Mouse (Mus musculus) hindbrain, embryonic 15.5 days (tissue): ENCODE results near the gene Tmem151b. TPM values are rescaled to one million over a fixed set of nuclear protein-coding genes. Genes with fewer than 3 reads are reported as not detected.

Experiments used
- ATAC-seq: fragments of 200-750 bp; cut with Nextera tagmentation; 2 replicates; pipeline ENCODE4 v1.8.0; 2017; ENCODE audit warnings: low read depth, moderate number of reproducible peaks, moderate TSS enrichment; ENCODE audit not compliant: low FRiP score
- H3K27ac ChIP-seq: fragments of 300-500 bp; sonication (generic); replicated peaks from 2 replicates; pipeline ENCODE4 v1.5.1; 2015; ENCODE audit warnings: mild to moderate bottlenecking, inconsistent platforms
- H3K27me3 ChIP-seq: fragments of 300-500 bp; sonication (generic); 2 replicates; pipeline ENCODE4 v1.6.1; 2015; ENCODE audit warnings: control low read depth, inconsistent platforms
- H3K36me3 ChIP-seq: fragments of 300-500 bp; sonication (generic); 2 replicates; pipeline ENCODE4 v1.6.1; 2015; ENCODE audit warnings: control low read depth, inconsistent platforms
- H3K4me1 ChIP-seq: fragments of 300-500 bp; sonication (generic); replicated peaks from 2 replicates; pipeline ENCODE4 v1.6.1; 2015; ENCODE audit warnings: control low read depth, inconsistent platforms
- H3K4me2 ChIP-seq: fragments of 300-500 bp; sonication (generic); 2 replicates; pipeline ENCODE4 v1.6.1; 2015; ENCODE audit warnings: moderate library complexity, mild to moderate bottlenecking, inconsistent platforms
- H3K4me3 ChIP-seq: fragments of 300-500 bp; sonication (generic); 2 replicates; pipeline ENCODE4 v1.5.1; 2015; ENCODE audit warnings: mild to moderate bottlenecking, inconsistent platforms
- H3K9ac ChIP-seq: fragments of 300-500 bp; sonication (generic); 2 replicates; pipeline ENCODE4 v1.6.1; 2015; ENCODE audit warnings: inconsistent platforms
- H3K9me3 ChIP-seq: fragments of 300-500 bp; sonication (generic); 2 replicates; pipeline ENCODE4 v1.6.1; 2016; ENCODE audit warnings: control low read depth, inconsistent platforms
- WGBS: fragments of 180-500 bp; shearing (Covaris S2); methylation state at CpG from one replicate; pipeline ENCODE4 v1.1.7; 2015; 5-methylcytosine and 5-hydroxymethylcytosine counted together
- polyA plus RNA-seq: library from polyadenylated mRNA; unstranded; fragments of >200 nt; fragmentation: Nextera tagmentation; extraction: Ambion mirVana; gene quantifications from 2 replicates; pipeline ENCODE4 v1.2.1, GENCODE M21; 2015

Tmem151b gene
- polyA plus RNA-seq, 1 experiment from 2014 or later = 31.9 TPM

- no peaks in the 10 kb centered on the region for H3K36me3 ChIP-seq
- no peak overlapping the region for H3K4me2 ChIP-seq
- H3K4me1 ChIP-seq = no peaks in the 10 kb centered on the region
- ATAC-seq = no peak
- no peak overlapping the region for H3K9ac ChIP-seq
- no peak overlapping the region for H3K27ac ChIP-seq
- whole genome bisulfite sequencing = 59% methylated on average over 15 of the region's 15 CpGs
- no peaks in the 10 kb centered on the region for H3K9me3 ChIP-seq
- peaks cover 34% of the 10 kb centered on the region for H3K27me3 ChIP-seq
- H3K4me3 ChIP-seq = no peak overlapping the region
Observed at GRCm38 (mm10) chr17:45532896-45533295, 16.6 kb downstream of the Tmem151b start.

GRCm38 (mm10) chr17:45530346-45530782 lies 19.1 kb downstream of the Tmem151b start:
- peaks cover 22% of the 10 kb centered on the region for H3K27me3 ChIP-seq
- H3K4me2 ChIP-seq = no peak overlapping the region
- no peaks in the 10 kb centered on the region for H3K4me1 ChIP-seq
- H3K27ac ChIP-seq = peak overlapping the region; percentile 42; the same call in 1 of the 2 replicates
- peak; percentile 85 for ATAC-seq
- WGBS = 36% methylated on average over 13 of the region's 13 CpGs
- H3K9me3 ChIP-seq = no peaks in the 10 kb centered on the region
- no peak overlapping the region for H3K4me3 ChIP-seq
- H3K9ac ChIP-seq = no peak overlapping the region
- no peaks in the 10 kb centered on the region for H3K36me3 ChIP-seq

- Histone ChIP-seq H3K4me2 (no peak overlapping the region), H3K4me1 (peaks cover 18% of the 10 kb centered on the region), H3K27me3 (peaks cover 9% of the 10 kb centered on the region), H3K27ac (no peak overlapping the region), H3K9ac (no peak overlapping the region), H3K36me3 (no peaks in the 10 kb centered on the region), H3K4me3 (no peak overlapping the region), H3K9me3 (no peaks in the 10 kb centered on the region)
- no peak for ATAC-seq
- WGBS = 24% methylated on average over 5 of the region's 5 CpGs
Observed at GRCm38 (mm10) chr17:45526571-45526970, 22.9 kb downstream of the Tmem151b start.

- Histone ChIP-seq H3K36me3 (no peaks in the 10 kb centered on the region), H3K4me3 (no peak overlapping the region), H3K9ac (no peak overlapping the region), H3K4me1 (peaks cover 18% of the 10 kb centered on the region), H3K4me2 (no peak overlapping the region), H3K27ac (0 out of 2 replicates have a peak overlapping the region, but pooled peaks have one; percentile 2), H3K9me3 (no peaks in the 10 kb centered on the region), H3K27me3 (peaks cover under 1% of the 10 kb centered on the region; the same call in 1 of the 2 replicates)
- no peak for ATAC-seq
- WGBS = 63% methylated on average over 4 of the region's 4 CpGs
Observed at GRCm38 (mm10) chr17:45524961-45525360, 24.5 kb downstream of the Tmem151b start.

- peak; percentile 75 for ATAC-seq
- Histone ChIP-seq H3K4me2 (peak within 1 kb of the TSS; percentile 76), H3K9ac (peak within 1 kb of the TSS; percentile 35), H3K27me3 (no peaks in the 10 kb centered on the region), H3K36me3 (no peaks in the 10 kb centered on the region), H3K4me1 (peaks cover 18% of the 10 kb centered on the region), H3K9me3 (no peaks in the 10 kb centered on the region), H3K27ac (no peak within 1 kb of the TSS; the same call in 1 of the 2 replicates), H3K4me3 (peak within 1 kb of the TSS; percentile 33)
- 0% methylated on average over 21 of the region's 21 CpGs for WGBS
Observed at GRCm38 (mm10) chr17:45523263-45523662, 26.2 kb downstream of the Tmem151b start, which contains the start of gene Tcte1. Tcte1 (plus strand) TSS chr17:45523434.

- H3K9ac ChIP-seq = no peak overlapping the region
- no peak for ATAC-seq
- no peak overlapping the region; the same call in 1 of the 2 replicates for H3K27ac ChIP-seq
- no peak overlapping the region for H3K4me3 ChIP-seq
- no peaks in the 10 kb centered on the region for H3K36me3 ChIP-seq
- H3K9me3 ChIP-seq = no peaks in the 10 kb centered on the region
- H3K27me3 ChIP-seq = no peaks in the 10 kb centered on the region
- H3K4me1 ChIP-seq = peaks cover 21% of the 10 kb centered on the region
- no peak overlapping the region for H3K4me2 ChIP-seq
- 78% methylated on average over 11 of the region's 11 CpGs for WGBS
Observed at GRCm38 (mm10) chr17:45520136-45520535, 29.3 kb downstream of the Tmem151b start.

GRCm38 (mm10) chr17:45518766-45519475 lies 30.6 kb downstream of the Tmem151b start:
- Histone ChIP-seq H3K27me3 (no peaks in the 10 kb centered on the region), H3K36me3 (no peaks in the 10 kb centered on the region), H3K4me2 (no peak overlapping the region), H3K9ac (no peak overlapping the region), H3K4me3 (no peak overlapping the region), H3K9me3 (no peaks in the 10 kb centered on the region), H3K4me1 (peaks cover 21% of the 10 kb centered on the region), H3K27ac (peak overlapping the region; percentile 62)
- ATAC-seq = no peak
- WGBS = 79% methylated on average over 12 of the region's 12 CpGs

GRCm38 (mm10) chr17:45517549-45518215 lies 31.8 kb downstream of the Tmem151b start:
- no peaks in the 10 kb centered on the region for H3K36me3 ChIP-seq
- no peaks in the 10 kb centered on the region for H3K9me3 ChIP-seq
- no peak overlapping the region for H3K4me2 ChIP-seq
- no peak for ATAC-seq
- H3K27ac ChIP-seq = no peak overlapping the region
- H3K4me3 ChIP-seq = no peak overlapping the region
- H3K27me3 ChIP-seq = no peaks in the 10 kb centered on the region
- no peak overlapping the region for H3K9ac ChIP-seq
- H3K4me1 ChIP-seq = peaks cover 10% of the 10 kb centered on the region
- WGBS = 94% methylated on average over 28 of the region's 28 CpGs

GRCm38 (mm10) chr17:45517135-45517534 lies 32.3 kb downstream of the Tmem151b start:
- 92% methylated on average over 21 of the region's 21 CpGs for WGBS
- no peak overlapping the region for H3K4me2 ChIP-seq
- no peak for ATAC-seq

GRCm38 (mm10) chr17:45516488-45516887 lies 33.0 kb downstream of the Tmem151b start:
- H3K4me3 ChIP-seq = no peak overlapping the region
- ATAC-seq = peak; percentile 36; the same call in 1 of the 2 replicates
- H3K4me2 ChIP-seq = no peak overlapping the region
- H3K36me3 ChIP-seq = no peaks in the 10 kb centered on the region
- H3K27me3 ChIP-seq = no peaks in the 10 kb centered on the region
- no peak overlapping the region for H3K27ac ChIP-seq
- WGBS = 48% methylated on average over 8 of the region's 8 CpGs
- no peaks in the 10 kb centered on the region for H3K9me3 ChIP-seq
- peaks cover 3% of the 10 kb centered on the region for H3K4me1 ChIP-seq
- H3K9ac ChIP-seq = no peak overlapping the region

More at GRCm38 (mm10) chr17:45517135-45517534, 32.3 kb downstream of the Tmem151b start:
- Histone ChIP-seq H3K9me3 (no peaks in the 10 kb centered on the region), H3K27me3 (no peaks in the 10 kb centered on the region), H3K9ac (no peak overlapping the region), H3K36me3 (no peaks in the 10 kb centered on the region), H3K4me1 (peaks cover 5% of the 10 kb centered on the region), H3K27ac (no peak overlapping the region), H3K4me3 (no peak overlapping the region)

- no peak for ATAC-seq
- Histone ChIP-seq H3K4me1 (peaks cover 3% of the 10 kb centered on the region), H3K9ac (no peak overlapping the region), H3K36me3 (no peaks in the 10 kb centered on the region), H3K27ac (no peak overlapping the region), H3K4me3 (no peak overlapping the region), H3K27me3 (no peaks in the 10 kb centered on the region), H3K9me3 (no peaks in the 10 kb centered on the region), H3K4me2 (no peak overlapping the region)
- 88% methylated on average over 10 of the region's 10 CpGs for WGBS
Observed at GRCm38 (mm10) chr17:45515806-45516205, 33.7 kb downstream of the Tmem151b start.

- 49% methylated on average over 15 of the region's 15 CpGs for WGBS
- H3K9ac ChIP-seq = no peak overlapping the region
- no peaks in the 10 kb centered on the region for H3K36me3 ChIP-seq
- H3K4me1 ChIP-seq = peaks cover 3% of the 10 kb centered on the region
- no peak overlapping the region for H3K4me2 ChIP-seq
- no peaks in the 10 kb centered on the region for H3K9me3 ChIP-seq
- no peaks in the 10 kb centered on the region for H3K27me3 ChIP-seq
- no peak overlapping the region for H3K4me3 ChIP-seq
- no peak overlapping the region for H3K27ac ChIP-seq
- no peak for ATAC-seq
Observed at GRCm38 (mm10) chr17:45515204-45515726, 34.2 kb downstream of the Tmem151b start.
